Mouse (Mus musculus): ENCODE measurements around the gene Psmb6.

GRCm38 (mm10) chr11:70502018-70502417 is 23.1 kb upstream of the Psmb6 start:
- TF ChIP-seq POLR2A (IDR thresholded peaks at IDR 0.05; ENCODE audit: control insufficient read depth, low read depth, low read length) (no peak), CTCF (IDR thresholded peaks at IDR 0.05; ENCODE audit: control insufficient read depth, insufficient read depth, insufficient replicate concordance, low read depth, low read length) (no peak)

Data from testis, adult 2 months (tissue).